Mouse (Mus musculus): ENCODE measurements at regions not wholly inside any gene's neighbourhood (a gene's known extent, or its start where the extent isn't known, plus 50 kb on each side); places are given as distances from the start of the nearest gene placed in this dataset.

DNA sequence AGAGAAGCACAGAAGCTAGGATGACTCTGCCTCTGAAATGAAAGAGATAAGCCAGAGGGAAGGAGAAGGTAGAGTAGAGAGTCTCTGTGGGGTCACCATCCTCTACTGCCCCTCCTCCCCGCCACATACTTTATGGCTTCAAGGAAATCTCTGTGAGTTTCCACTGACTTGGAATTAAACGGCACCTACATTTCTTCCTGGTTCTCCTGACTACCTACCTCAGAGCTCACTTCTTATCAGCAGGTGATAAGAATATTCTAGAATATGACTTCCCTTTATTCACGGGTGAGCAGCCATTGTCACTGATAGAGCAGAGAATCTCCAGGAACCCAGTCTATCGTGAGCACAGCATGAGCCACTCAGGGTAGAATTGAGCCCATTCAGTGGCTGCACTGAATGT is 111.3 kb upstream of the Kcnk2 start:
- no peak for TF ChIP-seq TAL1 (IDR thresholded peaks at IDR 0.05; ENCODE audit: low read length)
- no peak for TF ChIP-seq GATA1 (IDR thresholded peaks at IDR 0.05; ENCODE audit: low read length)
